In the genomic region with DNA sequence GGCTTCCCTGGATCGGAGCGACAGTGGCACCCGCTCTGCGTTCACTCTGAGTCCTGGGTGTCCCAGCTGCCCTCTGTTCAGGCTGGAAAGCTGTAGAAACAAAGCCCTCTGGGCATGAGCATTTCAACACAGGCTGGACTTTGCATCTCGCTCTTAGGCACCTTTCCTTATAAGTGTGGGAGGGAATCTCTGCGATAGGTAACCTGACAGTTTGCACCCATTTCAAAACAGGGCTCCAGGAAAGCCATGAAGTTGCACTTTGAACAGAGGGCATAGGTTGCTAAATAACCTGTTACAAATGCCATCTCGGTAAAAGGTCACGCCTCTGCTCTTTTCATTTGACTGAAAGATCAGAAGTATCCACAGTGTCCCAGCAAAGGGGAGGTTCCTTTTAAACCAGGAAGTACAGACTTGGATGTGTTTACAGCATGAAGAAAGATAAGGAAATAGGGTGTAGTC, we compare ENCODE assay signal across 12 mouse cellular contexts. TPM values are rescaled to one million over a fixed set of nuclear protein-coding genes. Genes with fewer than 3 reads are reported as not detected.
DNase-seq lines count a peak whose midpoint lies in the region; ATAC-seq and TF ChIP-seq lines count a peak whose summit lies in the region.
"Had no signal": no experiment of that assay in that cellular context is flagged by ENCODE, and none has a peak within 500 bp of the region (broad histone marks: within the 10 kb centered on the region; RNA-seq: fewer than 3 reads in every experiment).

No protein-coding gene starts in this region.

- no peak overlapping the region for H3K27ac ChIP-seq in liver, embryonic 16.5 days (ENCODE audit: low read length)
- H3K27ac ChIP-seq in stomach, postnatal 0 days (replicated peaks), result peak overlapping the region; percentile 76
- H3K27ac ChIP-seq: embryonic facial prominence, embryonic 10.5 days; limb, embryonic 12.5 days had no signal

- DNase-seq in adrenal gland, adult 2 months, result peak; percentile 19
- no peak for DNase-seq in adrenal gland, adult 18-20 months (ENCODE audit: low spot score in 2 of 2)
- DNase-seq in liver, result no peak
- peak; percentile 41 for DNase-seq in lung, postnatal 10 days
- DNase-seq in stomach, postnatal 0 days (ENCODE audit: low spot score), result peak; percentile 40
- no peak for DNase-seq in gastrocnemius, postnatal 10 days
- no peak for DNase-seq in gastrocnemius, postnatal 4 days (ENCODE audit: low spot score in 2 of 2)

- WGBS in liver, embryonic 16.5 days (ENCODE audit: insufficient replicate concordance), result 71% methylated on average over 8 of the region's 8 CpGs
- 81% methylated on average over 8 of the region's 8 CpGs for WGBS in stomach, postnatal 0 days

- TF ChIP-seq EP300 in stomach, postnatal 0 days (optimal IDR thresholded peaks at IDR 0.05), result no peak

- H3K36me3 ChIP-seq in liver, embryonic 16.5 days (ENCODE audit: control insufficient read depth, insufficient read depth), result no peaks in the 10 kb centered on the region
- H3K36me3 ChIP-seq in stomach, postnatal 0 days (ENCODE audit: control insufficient read depth, insufficient read depth, low read length), result no peaks in the 10 kb centered on the region
- H3K36me3 ChIP-seq: embryonic facial prominence, embryonic 10.5 days; limb, embryonic 12.5 days had no signal

- no peaks in the 10 kb centered on the region for H3K9me3 ChIP-seq in liver, embryonic 16.5 days (replicated peaks; ENCODE audit: control insufficient read depth, low read length)
- no peaks in the 10 kb centered on the region for H3K9me3 ChIP-seq in stomach, postnatal 0 days (ENCODE audit: control insufficient read depth, low read length)
- H3K9me3 ChIP-seq: embryonic facial prominence, embryonic 10.5 days; limb, embryonic 12.5 days had no signal

- no peak for TF ChIP-seq CTCF in stomach, postnatal 0 days (IDR thresholded peaks at IDR 0.05; ENCODE audit: low read depth)

- H3K27me3 ChIP-seq in liver, embryonic 16.5 days (ENCODE audit: control insufficient read depth, insufficient read depth, low read depth, low read length), result no peaks in the 10 kb centered on the region
- no peaks in the 10 kb centered on the region for H3K27me3 ChIP-seq in stomach, postnatal 0 days (ENCODE audit: control insufficient read depth, insufficient read depth, low read length)
- H3K27me3 ChIP-seq: limb, embryonic 12.5 days had no signal

- H3K4me3 ChIP-seq in liver, embryonic 16.5 days (ENCODE audit: low read depth, low read length), result no peak overlapping the region
- no peak overlapping the region for H3K4me3 ChIP-seq in stomach, postnatal 0 days (ENCODE audit: low read depth, low read length)
- H3K4me3 ChIP-seq: embryonic facial prominence, embryonic 10.5 days; limb, embryonic 12.5 days had no signal

- H3K4me2 ChIP-seq in liver, embryonic 16.5 days (ENCODE audit: low read depth, low read length), result no peak overlapping the region
- no peak overlapping the region for H3K4me2 ChIP-seq in stomach, postnatal 0 days (replicated peaks; ENCODE audit: low read depth)
- H3K4me2 ChIP-seq: limb, embryonic 12.5 days; midbrain, embryonic 11.5 days had no signal

- no peak overlapping the region for H3K9ac ChIP-seq in liver, embryonic 16.5 days (ENCODE audit: low read depth, low read length)
- H3K9ac ChIP-seq in stomach, postnatal 0 days (ENCODE audit: low read length), result no peak overlapping the region
- H3K9ac ChIP-seq: limb, embryonic 12.5 days had no signal

- ATAC-seq in liver, embryonic 16.5 days (ENCODE audit: low read depth), result peak; percentile 72
- ATAC-seq in stomach, postnatal 0 days (ENCODE audit: low FRiP score, low TSS enrichment), result peak; percentile 95

- H3K4me1 ChIP-seq in liver, embryonic 16.5 days (ENCODE audit: control insufficient read depth, low read depth, low read length), result no peaks in the 10 kb centered on the region; the same call in 1 of the 2 replicates
- no peaks in the 10 kb centered on the region for H3K4me1 ChIP-seq in stomach, postnatal 0 days (replicated peaks; ENCODE audit: control insufficient read depth, insufficient read depth)
- H3K4me1 ChIP-seq: embryonic facial prominence, embryonic 10.5 days; limb, embryonic 12.5 days had no signal

RNA-seq across cellular contexts. Expression of a gene that starts 19.2 kb away (rescaled TPM):
- total RNA-seq in adrenal gland, adult 2 months (2021), result 100 to 1,000 TPM in 1 of 2 experiments, 10 to 100 TPM in 1; 52.7 to 132 TPM
- polyA plus RNA-seq in adrenal gland, adult 2 months (2012; rRNA removed), result 6.1 and 6.9 TPM in 2 replicates
- total RNA-seq in adrenal gland, adult 18-20 months (2021), result 10 to 100 TPM; 27.2 to 36.0 TPM
- 3.0 TPM in 2 replicates for polyA plus RNA-seq in liver, embryonic 16.5 days (2015; fragmentation: Nextera tagmentation; extraction: Ambion mirVana)
- 41.1 and 42.3 TPM in 2 replicates for polyA plus RNA-seq in stomach, postnatal 0 days (2015; fragmentation: Nextera tagmentation; extraction: Ambion mirVana)
- total RNA-seq in gastrocnemius, postnatal 10 days (2021), result not detected
- under 1 TPM; 0.74 to 0.88 TPM for total RNA-seq in gastrocnemius, postnatal 4 days (2021)
- polyA plus RNA-seq: embryonic facial prominence, embryonic 10.5 days; forebrain, embryonic 11.5 days; midbrain, embryonic 11.5 days had no signal

Comparison
In these comparisons a context has a peak if more than half of its experiments do, and no peak if none do; other contexts are left out.
1. DNase-seq: peak in adrenal gland, adult 2 months (single experiment), lung, postnatal 10 days (single experiment) and stomach, postnatal 0 days (single experiment); none in adrenal gland, adult 18-20 months (0 of 2), liver (single experiment), gastrocnemius, postnatal 10 days (single experiment) and gastrocnemius, postnatal 4 days (0 of 2).
2. RNA of a gene that starts 19.2 kb away (total RNA-seq): 52.7 to 132 TPM in adrenal gland, adult 2 months and 27.2 to 36.0 TPM in adrenal gland, adult 18-20 months; 0.74 to 0.88 TPM in gastrocnemius, postnatal 4 days and not detected in gastrocnemius, postnatal 10 days; every median in the first group is over 10 times any median in the second.